Mouse (Mus musculus) neural tube, embryonic 13.5 days (tissue): ENCODE results near the gene Lsp1. TPM values are rescaled to one million over a fixed set of nuclear protein-coding genes. Genes with fewer than 3 reads are reported as not detected.

Experiments
- ATAC-seq: fragments of 200-750 bp; cut with Nextera tagmentation; 2 replicates; pipeline ENCODE4 v1.8.0; 2017; ENCODE audit warnings: low read depth, mild to moderate bottlenecking, moderate TSS enrichment, moderate library complexity
- H3K27ac ChIP-seq: fragments of 300-500 bp; sonication (generic); replicated peaks from 2 replicates; pipeline ENCODE4 v1.5.1; 2015; ENCODE audit warnings: moderate library complexity, mild to moderate bottlenecking, inconsistent platforms
- H3K27me3 ChIP-seq: fragments of 300-500 bp; sonication (generic); 2 replicates; pipeline ENCODE4 v1.6.1; 2015; ENCODE audit warnings: mild to moderate bottlenecking, inconsistent platforms
- H3K36me3 ChIP-seq: fragments of 300-500 bp; sonication (generic); 2 replicates; pipeline ENCODE4 v1.6.1; 2015; ENCODE audit warnings: mild to moderate bottlenecking, inconsistent platforms
- H3K4me1 ChIP-seq: fragments of 300-500 bp; sonication (generic); replicated peaks from 2 replicates; pipeline ENCODE4 v1.6.1; 2015; ENCODE audit warnings: inconsistent platforms
- H3K4me2 ChIP-seq: fragments of 300-500 bp; sonication (generic); 2 replicates; pipeline ENCODE4 v1.6.1; 2015; ENCODE audit warnings: inconsistent platforms, mild to moderate bottlenecking, moderate library complexity
- H3K4me3 ChIP-seq: fragments of 300-500 bp; sonication (generic); 2 replicates; pipeline ENCODE4 v1.5.1; 2015; ENCODE audit warnings: mild to moderate bottlenecking, inconsistent platforms
- H3K9ac ChIP-seq: fragments of 300-500 bp; sonication (generic); 2 replicates; pipeline ENCODE4 v1.6.1; 2015; ENCODE audit warnings: moderate library complexity, mild to moderate bottlenecking, inconsistent platforms
- H3K9me3 ChIP-seq: fragments of 300-500 bp; sonication (generic); 2 replicates; pipeline ENCODE4 v1.6.1; 2016; ENCODE audit warnings: inconsistent platforms
- WGBS: fragments of 180-500 bp; shearing (Covaris S2); methylation state at CpG from one replicate; pipeline ENCODE4 v1.1.7; 2015; 5-methylcytosine and 5-hydroxymethylcytosine counted together
- polyA plus RNA-seq: library from polyadenylated mRNA; unstranded; fragments of >200 nt; fragmentation: Nextera tagmentation; extraction: Ambion mirVana; gene quantifications from 2 replicates; pipeline ENCODE4 v1.2.1, GENCODE M21; 2015

Gene Lsp1
- polyA plus RNA-seq, 1 experiment from 2014 or later = 9.3 TPM

DNA sequence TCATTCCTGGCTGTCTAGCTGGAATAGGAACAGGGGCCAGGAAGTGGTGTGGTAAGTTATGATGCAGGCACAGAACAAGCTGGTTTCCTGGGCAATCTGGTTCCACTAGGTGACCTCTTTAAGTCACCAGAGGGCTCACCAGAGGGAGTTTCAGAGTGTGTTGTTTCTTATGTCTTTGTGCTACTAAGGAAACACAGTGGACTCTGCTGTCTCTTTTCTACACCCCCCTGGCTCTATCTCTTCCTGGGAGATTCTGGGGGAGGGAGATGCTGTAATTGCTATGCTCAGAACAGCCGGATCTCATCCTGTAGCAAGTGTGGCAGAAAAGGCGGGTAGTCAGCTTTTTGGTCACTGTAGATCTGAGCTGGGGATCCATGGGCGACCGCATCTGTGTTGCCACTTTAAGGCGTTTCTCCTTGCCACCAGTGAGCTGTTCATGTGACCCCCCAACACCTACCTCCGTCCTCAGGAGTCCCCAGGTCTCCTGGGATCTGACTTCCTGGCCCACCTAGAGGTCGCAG lies 9.6 kb downstream of the Lsp1 start:
- no peak overlapping the region for H3K4me2 ChIP-seq

DNA sequence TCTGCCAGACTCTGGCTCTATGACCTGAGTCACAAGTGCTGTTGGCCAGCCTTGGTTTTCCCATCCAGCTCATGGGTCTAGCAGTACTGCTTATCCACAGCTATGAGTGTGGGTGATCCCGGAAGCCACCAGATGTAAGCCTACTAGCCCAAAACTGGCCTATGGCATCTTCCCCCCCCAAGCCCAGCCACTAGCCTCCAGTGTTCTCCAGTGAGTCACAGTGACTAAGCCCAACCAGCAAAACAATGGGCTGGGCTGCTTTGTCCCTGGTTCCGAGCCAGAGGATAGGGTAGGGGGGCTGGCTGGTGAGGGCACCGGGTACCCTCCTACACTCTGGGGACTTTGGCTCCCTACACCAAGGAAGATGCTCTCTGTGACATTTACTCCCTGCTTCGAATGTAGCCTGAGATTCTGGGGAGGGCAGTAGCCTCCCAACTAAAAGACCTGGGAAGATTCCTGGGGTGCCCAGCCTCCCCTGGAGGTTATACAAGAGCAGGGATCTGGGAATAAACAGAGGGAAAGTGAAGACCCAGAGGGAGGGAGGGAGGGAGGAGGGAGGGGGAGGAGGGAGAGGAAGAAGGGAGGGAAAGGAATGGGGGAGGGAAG lies 10.3 kb downstream of the Lsp1 start:
- H3K36me3 ChIP-seq = no peaks in the 10 kb centered on the region
- no peak overlapping the region for H3K4me2 ChIP-seq

More for the DNA sequence above, 9.6 kb downstream of the Lsp1 start:
- Histone ChIP-seq H3K27ac (no peak overlapping the region), H3K36me3 (no peaks in the 10 kb centered on the region), H3K4me1 (peaks cover 32% of the 10 kb centered on the region), H3K27me3 (no peaks in the 10 kb centered on the region), H3K9me3 (no peaks in the 10 kb centered on the region), H3K4me3 (no peak overlapping the region), H3K9ac (no peak overlapping the region)
- 89% methylated on average over 7 of the region's 7 CpGs for WGBS
- no peak for ATAC-seq

DNA sequence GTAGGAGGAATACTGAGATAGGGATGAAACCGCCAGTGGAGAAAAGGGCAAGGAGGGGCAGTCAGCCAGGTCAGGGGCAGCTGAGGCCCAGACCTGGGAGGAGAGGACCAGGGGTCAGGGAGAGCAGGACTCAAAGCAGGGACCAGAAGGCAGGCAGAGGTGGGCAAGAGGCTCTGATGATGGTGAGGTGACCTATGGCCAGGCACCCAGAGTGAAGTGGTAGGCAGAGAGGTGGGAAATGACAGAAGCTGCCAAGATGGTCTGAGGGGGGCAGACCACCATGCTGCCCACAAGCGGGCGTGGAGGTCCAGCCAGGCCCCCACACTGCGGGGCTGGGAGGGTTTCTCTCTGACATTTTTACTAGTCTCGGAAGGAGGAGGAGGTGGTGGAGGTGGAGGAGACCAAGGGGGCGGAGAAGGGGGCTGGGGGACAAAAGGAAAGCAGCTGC lies 10.8 kb downstream of the Lsp1 start:
- ATAC-seq = no peak

More for the DNA sequence above, 10.3 kb downstream of the Lsp1 start:
- Histone ChIP-seq H3K27ac (no peak overlapping the region), H3K4me1 (peaks cover 32% of the 10 kb centered on the region), H3K4me3 (no peak overlapping the region), H3K9ac (no peak overlapping the region), H3K27me3 (no peaks in the 10 kb centered on the region), H3K9me3 (no peaks in the 10 kb centered on the region)
- WGBS = 24% methylated on average over 4 of the region's 4 CpGs
- ATAC-seq = 0 out of 2 replicates have a peak, but pooled peaks have one; percentile 28

DNA sequence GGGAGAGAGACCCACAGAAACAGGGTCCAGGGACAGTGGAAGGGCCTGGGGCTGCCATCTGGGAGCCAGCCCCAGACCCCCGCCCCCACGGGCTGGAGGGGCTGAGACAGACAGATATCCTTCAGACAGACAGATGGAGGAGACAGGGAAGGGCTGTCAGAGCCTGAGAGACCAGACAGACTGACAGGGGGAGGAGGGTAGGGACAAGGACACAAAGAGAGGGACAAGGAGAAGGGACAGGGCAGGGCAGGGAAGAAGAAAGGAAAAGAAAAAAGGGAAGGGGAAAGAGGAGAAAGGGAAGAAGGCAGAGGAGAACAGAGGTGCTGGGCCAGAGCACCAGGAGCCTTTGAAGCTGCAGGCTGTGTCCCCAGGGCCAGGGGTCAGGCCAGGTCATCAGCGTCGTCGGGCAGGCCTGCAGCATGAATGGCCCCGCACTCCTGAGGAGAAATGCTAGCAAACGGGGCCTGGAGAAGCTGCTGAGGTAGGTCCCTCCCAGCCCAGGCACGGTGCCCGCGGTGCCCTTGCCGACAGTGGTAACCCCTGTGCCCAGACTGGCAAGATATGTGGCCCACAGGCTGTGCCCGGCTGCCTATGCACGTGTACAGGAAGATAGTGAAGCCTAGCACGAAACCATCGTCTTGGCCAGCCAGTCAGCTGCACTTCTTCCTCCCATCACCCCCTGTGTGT lies 11.4 kb downstream of the Lsp1 start:
- Histone ChIP-seq H3K9ac (peak overlapping the region; percentile 41; the same call in 1 of the 2 replicates), H3K9me3 (no peaks in the 10 kb centered on the region), H3K4me3 (no peak overlapping the region), H3K4me2 (no peak overlapping the region), H3K36me3 (no peaks in the 10 kb centered on the region), H3K27ac (0 out of 2 replicates have a peak overlapping the region, but pooled peaks have one; percentile 28), H3K27me3 (no peaks in the 10 kb centered on the region), H3K4me1 (peaks cover 32% of the 10 kb centered on the region)
- 33% methylated on average over 15 of the region's 15 CpGs for WGBS
- ATAC-seq = no peak

More for the DNA sequence above, 10.8 kb downstream of the Lsp1 start:
- no peak overlapping the region for H3K4me3 ChIP-seq
- H3K9ac ChIP-seq = 0 out of 2 replicates have a peak overlapping the region, but pooled peaks have one; percentile 41
- WGBS = 25% methylated on average over 6 of the region's 6 CpGs
- H3K9me3 ChIP-seq = no peaks in the 10 kb centered on the region
- H3K27ac ChIP-seq = 0 out of 2 replicates have a peak overlapping the region, but pooled peaks have one; percentile 28
- H3K27me3 ChIP-seq = no peaks in the 10 kb centered on the region
- no peak overlapping the region for H3K4me2 ChIP-seq
- H3K36me3 ChIP-seq = no peaks in the 10 kb centered on the region
- H3K4me1 ChIP-seq = peaks cover 32% of the 10 kb centered on the region

DNA sequence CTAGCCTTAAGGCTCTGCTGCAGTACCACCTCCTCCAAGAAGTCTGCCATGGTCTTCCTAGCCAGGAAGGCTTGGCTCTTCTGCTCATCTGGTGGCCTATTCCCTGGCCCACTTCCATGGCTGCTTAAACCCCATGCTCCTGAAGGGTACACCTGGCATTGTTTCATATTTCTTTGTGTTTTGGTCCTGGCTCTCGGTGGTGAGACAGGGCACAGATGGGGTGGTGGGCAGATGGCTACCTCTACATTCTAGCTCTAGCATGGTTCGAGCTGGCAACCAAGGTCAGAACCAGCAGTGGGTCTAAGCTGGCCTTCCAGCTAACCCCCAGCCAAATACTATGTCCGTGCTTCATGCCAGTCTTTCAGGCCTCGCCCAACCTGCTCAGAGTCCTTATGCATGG lies 12.3 kb downstream of the Lsp1 start:
- H3K4me1 ChIP-seq = peaks cover 32% of the 10 kb centered on the region
- no peak for ATAC-seq
- H3K27ac ChIP-seq = no peak overlapping the region
- H3K27me3 ChIP-seq = no peaks in the 10 kb centered on the region
- H3K36me3 ChIP-seq = no peaks in the 10 kb centered on the region
- no peak overlapping the region for H3K4me3 ChIP-seq
- no peak overlapping the region for H3K4me2 ChIP-seq
- WGBS = 94% methylated on average over 4 of the region's 4 CpGs
- no peak overlapping the region for H3K9ac ChIP-seq
- H3K9me3 ChIP-seq = no peaks in the 10 kb centered on the region

DNA sequence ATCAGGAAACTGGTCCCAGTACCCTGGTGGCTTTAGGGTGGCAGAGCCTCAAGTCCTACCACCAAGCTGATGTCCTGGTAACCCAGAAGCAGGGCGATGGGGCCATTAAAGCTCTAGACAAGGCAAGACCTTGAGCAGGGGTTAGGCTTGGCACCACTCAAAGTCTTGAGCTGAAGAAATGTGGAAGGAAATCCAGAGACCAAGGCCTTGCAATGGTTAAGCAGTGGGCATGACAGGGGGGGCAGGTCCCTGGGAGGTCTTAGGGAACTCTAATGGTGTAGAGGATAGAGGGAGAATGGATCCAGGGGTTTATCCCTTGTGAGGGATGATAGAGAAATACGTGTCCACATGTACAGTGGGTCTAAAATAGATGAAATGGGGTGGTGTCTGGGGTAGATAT lies 12.9 kb downstream of the Lsp1 start:
- Histone ChIP-seq H3K27ac (no peak overlapping the region), H3K4me3 (no peak overlapping the region), H3K36me3 (no peaks in the 10 kb centered on the region), H3K4me2 (no peak overlapping the region), H3K9me3 (no peaks in the 10 kb centered on the region), H3K9ac (no peak overlapping the region), H3K27me3 (no peaks in the 10 kb centered on the region), H3K4me1 (peaks cover 32% of the 10 kb centered on the region)
- 86% methylated on average over 2 of the region's 2 CpGs for WGBS
- ATAC-seq = no peak

DNA sequence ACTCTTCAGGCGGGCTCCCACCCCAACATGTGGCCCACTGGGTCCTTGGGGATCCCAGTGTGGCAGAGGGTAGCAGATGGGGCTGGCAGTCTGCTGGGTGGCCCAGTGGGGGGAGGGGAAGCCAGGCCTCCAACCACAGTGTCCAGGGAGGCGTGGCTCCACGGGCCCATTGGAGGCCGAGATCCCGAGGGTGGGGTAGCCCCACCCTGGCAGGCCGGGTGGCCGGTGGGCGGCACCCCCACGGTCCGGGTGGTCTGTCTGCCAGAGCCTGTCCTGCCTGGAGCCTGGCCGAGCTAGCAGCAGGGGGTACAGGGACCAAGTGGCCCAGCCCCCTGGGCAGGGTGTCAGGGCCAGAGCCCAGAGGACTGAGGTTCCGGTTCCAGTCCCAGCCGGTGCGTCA lies 14.2 kb downstream of the Lsp1 start:
- Histone ChIP-seq H3K36me3 (no peaks in the 10 kb centered on the region), H3K27me3 (no peaks in the 10 kb centered on the region), H3K4me2 (no peak overlapping the region), H3K4me3 (no peak overlapping the region), H3K4me1 (peaks cover 32% of the 10 kb centered on the region), H3K9ac (no peak overlapping the region), H3K9me3 (no peaks in the 10 kb centered on the region), H3K27ac (no peak overlapping the region)
- WGBS = 76% methylated on average over 14 of the region's 14 CpGs
- no peak for ATAC-seq

DNA sequence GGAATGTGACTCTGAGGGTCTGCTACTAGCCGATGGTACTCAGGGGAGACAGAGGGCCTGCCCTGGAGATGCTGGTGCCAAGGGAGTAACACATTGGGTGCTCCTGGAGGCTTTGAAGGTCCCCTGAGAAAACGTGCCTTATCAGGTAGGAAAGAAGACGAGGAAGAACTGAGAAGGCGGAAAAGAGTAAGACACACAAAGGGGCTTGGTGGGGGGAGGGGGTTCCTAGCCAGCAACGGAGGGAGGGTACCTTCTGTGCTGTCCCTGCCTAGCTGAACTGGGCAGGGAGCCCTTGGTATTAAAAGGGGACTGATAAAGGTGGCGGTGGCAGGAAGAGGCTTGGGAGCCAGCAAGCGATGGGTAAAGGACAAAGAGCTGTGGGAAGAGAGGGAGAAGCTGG lies 15.0 kb downstream of the Lsp1 start:
- H3K9me3 ChIP-seq = no peaks in the 10 kb centered on the region

DNA sequence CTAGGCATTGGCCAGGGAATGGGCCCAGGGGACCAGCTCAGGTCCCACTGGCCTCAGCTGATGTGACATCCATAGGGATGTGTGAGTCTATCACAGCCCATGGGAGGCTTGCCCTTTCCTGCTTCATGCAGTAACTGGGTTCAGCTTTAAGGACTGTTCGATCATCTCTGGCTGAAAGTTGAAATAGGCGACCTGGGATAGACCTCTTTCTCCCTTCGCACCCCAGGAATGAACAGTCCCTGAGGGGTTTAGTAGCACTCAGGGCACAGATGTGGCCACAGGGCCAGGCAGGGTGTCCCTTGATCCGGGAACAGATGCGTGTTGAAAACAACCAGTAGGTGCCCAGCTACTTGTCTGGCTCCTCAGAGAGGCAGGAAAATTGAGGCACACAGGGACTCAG lies 15.7 kb downstream of the Lsp1 start:
- H3K4me1 ChIP-seq = peaks cover 25% of the 10 kb centered on the region
- no peak overlapping the region for H3K9ac ChIP-seq
- H3K9me3 ChIP-seq = no peaks in the 10 kb centered on the region
- H3K4me3 ChIP-seq = no peak overlapping the region
- no peak overlapping the region for H3K27ac ChIP-seq
- WGBS = 77% methylated on average over 5 of the region's 5 CpGs
- H3K27me3 ChIP-seq = no peaks in the 10 kb centered on the region
- no peak for ATAC-seq
- H3K4me2 ChIP-seq = no peak overlapping the region
- H3K36me3 ChIP-seq = no peaks in the 10 kb centered on the region

More for the DNA sequence above, 15.0 kb downstream of the Lsp1 start:
- Histone ChIP-seq H3K27ac (no peak overlapping the region), H3K4me2 (no peak overlapping the region), H3K36me3 (no peaks in the 10 kb centered on the region), H3K4me3 (no peak overlapping the region), H3K27me3 (no peaks in the 10 kb centered on the region), H3K4me1 (peaks cover 26% of the 10 kb centered on the region), H3K9ac (no peak overlapping the region)
- WGBS = 79% methylated on average over 7 of the region's 7 CpGs
- ATAC-seq = no peak

DNA sequence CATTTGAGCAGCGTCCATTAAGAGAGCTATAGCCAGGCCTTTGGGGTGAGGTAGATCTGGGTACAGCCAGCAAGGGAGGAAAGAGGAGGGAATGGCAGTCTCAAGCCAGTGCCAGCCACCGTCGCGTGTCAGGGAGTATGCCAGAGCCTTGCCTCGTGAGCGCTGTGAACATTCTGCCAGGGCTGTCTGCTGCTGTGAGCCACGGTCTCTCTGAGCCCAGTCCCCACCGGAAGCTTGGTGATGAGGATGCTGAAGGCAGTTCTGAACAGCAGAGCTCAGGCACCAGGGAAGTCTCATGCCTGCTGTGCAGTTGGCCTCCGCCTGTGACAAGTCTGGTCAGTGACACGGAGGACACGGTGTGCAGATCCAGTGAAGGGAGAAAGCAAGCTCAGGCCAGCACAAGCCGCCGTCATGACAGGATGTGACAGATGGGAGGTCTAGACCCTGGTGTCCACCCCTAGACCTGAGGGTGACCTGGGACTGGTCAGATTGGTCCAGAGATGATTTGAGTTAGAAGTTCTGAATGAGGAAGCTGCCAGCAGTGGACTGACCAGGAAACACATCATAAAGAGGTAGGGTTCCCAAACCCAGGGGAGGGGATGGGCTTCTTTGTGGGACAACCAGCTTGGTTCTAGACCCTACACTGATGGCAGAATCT lies 16.3 kb downstream of the Lsp1 start:
- Histone ChIP-seq H3K27ac (no peak overlapping the region), H3K27me3 (no peaks in the 10 kb centered on the region), H3K9ac (no peak overlapping the region), H3K4me3 (no peak overlapping the region), H3K4me1 (peaks cover 25% of the 10 kb centered on the region), H3K4me2 (no peak overlapping the region), H3K9me3 (no peaks in the 10 kb centered on the region), H3K36me3 (no peaks in the 10 kb centered on the region)
- WGBS = 86% methylated on average over 13 of the region's 13 CpGs
- ATAC-seq = no peak

DNA sequence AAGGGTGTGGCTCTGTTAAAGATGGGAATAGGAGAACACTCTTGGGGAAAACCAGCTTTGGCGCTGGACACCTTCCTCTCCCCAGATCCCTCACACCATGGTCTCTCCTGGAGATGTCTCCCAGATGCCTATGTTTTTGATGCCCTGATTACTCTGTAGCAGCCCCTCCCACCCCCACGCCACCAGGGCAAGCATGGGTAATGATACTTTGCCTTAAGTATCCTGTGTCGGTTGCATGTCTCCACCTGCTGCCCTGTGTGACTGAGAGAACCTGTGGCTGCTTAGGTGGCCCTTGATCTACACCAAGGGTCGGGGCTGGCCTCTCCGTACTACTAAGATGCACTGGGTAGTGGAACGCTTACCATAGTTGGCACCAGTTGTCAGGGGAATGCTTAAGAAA lies 17.4 kb downstream of the Lsp1 start:
- H3K4me3 ChIP-seq = no peak overlapping the region
- ATAC-seq = no peak
- no peak overlapping the region for H3K27ac ChIP-seq
- H3K9ac ChIP-seq = no peak overlapping the region
- no peaks in the 10 kb centered on the region for H3K36me3 ChIP-seq
- H3K4me2 ChIP-seq = no peak overlapping the region
- H3K4me1 ChIP-seq = peaks cover 31% of the 10 kb centered on the region
- no peaks in the 10 kb centered on the region for H3K27me3 ChIP-seq
- H3K9me3 ChIP-seq = no peaks in the 10 kb centered on the region
- 91% methylated on average over 6 of the region's 6 CpGs for WGBS

DNA sequence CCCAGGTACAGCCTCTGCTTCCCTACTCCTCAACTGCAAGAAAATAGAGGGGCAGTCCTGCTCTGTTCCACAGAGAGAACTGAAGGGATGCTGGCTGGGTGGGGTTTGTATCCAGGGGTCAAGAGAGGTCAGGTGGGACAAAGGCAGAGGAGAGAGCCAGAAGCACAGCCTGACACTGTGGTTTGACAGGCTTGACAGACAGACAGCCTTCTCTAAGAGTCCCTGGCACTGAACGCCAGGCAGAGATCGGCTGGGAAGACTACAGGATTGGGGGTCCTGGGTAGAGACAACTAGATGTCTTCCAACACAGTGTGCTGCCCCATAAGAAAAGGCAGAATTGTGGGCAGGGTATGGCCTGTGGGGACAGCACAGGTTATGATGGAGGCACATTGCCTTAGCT lies 18.0 kb downstream of the Lsp1 start:
- Histone ChIP-seq H3K9ac (no peak overlapping the region), H3K9me3 (no peaks in the 10 kb centered on the region), H3K27ac (no peak overlapping the region), H3K27me3 (no peaks in the 10 kb centered on the region), H3K4me1 (peaks cover 37% of the 10 kb centered on the region), H3K4me3 (no peak overlapping the region), H3K4me2 (no peak overlapping the region), H3K36me3 (no peaks in the 10 kb centered on the region)
- 76% methylated on average over 2 of the region's 2 CpGs for WGBS
- no peak for ATAC-seq
